Mouse (Mus musculus) T-helper 1 cell (primary cell): Measurements from ENCODE around the gene Cryba2.

ENCODE experiments used
- in situ Hi-C: fragments of 300-600 bp; cut with MboI, MseI; formaldehyde crosslinking; loops from one replicate; pipeline ENCODE4 v1.15.1; 2025; ENCODE audit warnings: high pct_unique_total_duplicates

Gene Cryba2

GRCm38 (mm10) chr1:74850251-74850650, 42.7 kb downstream of the Cryba2 start:
- in situ Hi-C loops = no loop called here

DNA sequence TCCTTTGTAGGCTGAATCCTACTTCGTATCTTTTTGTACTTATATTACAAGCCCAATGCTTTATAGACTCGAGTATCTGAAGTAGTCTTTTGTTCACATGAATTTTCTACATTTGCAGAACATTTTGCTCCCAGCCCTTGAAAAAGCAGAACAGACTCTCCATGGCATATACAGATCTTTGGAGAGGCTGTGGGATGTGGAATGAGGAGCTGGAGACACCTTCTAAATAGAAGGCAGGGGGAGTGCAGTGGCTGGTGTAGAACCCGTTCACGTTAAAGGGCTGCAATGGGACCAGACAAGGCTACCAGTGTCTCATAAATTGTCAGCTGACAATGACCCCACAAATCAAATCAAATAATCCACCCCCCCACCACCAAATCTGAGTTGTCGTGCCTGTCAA, 44.0 kb downstream of the Cryba2 start:
- in situ Hi-C loops = no loop called here

DNA sequence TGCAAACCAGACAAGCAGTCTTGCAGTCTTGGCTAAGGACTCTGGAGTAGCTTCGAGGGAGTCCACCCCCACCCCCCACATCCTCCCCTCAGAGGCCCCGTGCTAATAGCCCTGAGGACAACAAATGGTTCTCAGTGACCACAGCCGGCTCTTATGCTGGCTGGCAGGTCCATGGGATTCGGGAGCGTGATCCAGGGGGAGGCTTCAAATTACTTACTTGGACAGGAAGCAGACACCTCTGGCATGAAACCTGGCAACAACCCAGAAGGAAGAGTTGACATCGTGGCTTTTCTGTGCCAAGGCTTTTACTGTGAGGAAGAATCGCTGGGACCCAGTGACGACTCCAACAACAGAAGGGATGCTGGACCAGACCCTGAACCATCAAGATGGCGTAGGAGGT, 46.6 kb downstream of the Cryba2 start:
- in situ Hi-C loops = no loop called here

DNA sequence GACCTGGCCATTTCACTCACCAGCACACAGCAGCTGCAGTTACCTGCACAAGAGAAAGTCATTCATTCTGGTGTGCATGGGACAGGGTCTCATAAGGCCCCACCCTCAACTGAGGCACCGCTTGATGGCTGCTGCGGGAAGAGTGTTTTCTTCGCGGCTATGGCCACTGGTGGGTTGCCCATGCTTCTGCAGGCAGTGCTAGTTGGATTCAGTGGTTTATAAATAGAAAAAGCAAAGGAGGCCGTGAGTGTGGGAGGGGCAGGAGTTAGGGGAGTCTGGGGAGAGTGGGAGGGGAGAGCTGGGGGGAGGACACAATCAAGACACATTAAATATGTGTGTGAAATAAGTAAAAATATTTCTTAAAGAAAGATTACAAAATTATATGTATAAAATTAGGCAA, 49.9 kb downstream of the Cryba2 start:
- in situ Hi-C loops = no loop called here
